ENCODE assay signal across 8 mouse cellular contexts in the genomic region with DNA sequence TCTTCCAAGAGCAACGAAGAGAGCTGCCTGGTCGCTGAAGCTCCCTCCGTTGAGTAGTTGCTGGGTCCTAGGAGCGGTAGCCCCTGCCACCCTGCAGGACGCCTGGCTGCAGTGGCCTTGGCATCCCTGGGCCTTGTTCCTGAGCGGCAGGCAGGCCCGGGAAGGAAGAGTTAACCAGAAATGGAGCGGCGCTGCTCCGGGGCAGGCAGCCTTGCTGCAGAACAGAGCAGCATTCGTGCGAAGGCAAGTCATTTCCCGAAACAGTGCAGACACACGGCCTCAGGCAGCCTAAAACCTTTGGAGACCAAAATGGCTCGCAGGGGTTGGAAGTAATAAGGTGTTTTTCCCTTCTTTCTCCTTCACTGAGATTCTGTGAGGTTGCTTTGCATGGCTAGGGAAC. TPM values are rescaled to one million over a fixed set of nuclear protein-coding genes. Genes with fewer than 3 reads are reported as not detected.
DNase-seq lines count a peak whose midpoint lies in the region; ATAC-seq and TF ChIP-seq lines count a peak whose summit lies in the region.

No protein-coding gene starts in this region.

- H3K4me2 ChIP-seq in stomach, postnatal 0 days (replicated peaks; ENCODE audit: low read depth): no peak overlapping the region

- H3K36me3 ChIP-seq in stomach, postnatal 0 days (ENCODE audit: control insufficient read depth, insufficient read depth, low read length): no peaks in the 10 kb centered on the region

- peak; percentile 10 to 15 for DNase-seq in cerebellum, postnatal 36 days
- no peak for DNase-seq in cerebellum, adult 9-11 months
- DNase-seq in right cerebral cortex, postnatal 10 days (ENCODE audit: low spot score in 2 of 2): peak; percentile 31 to 36
- DNase-seq in right cerebral cortex, postnatal 36 days (ENCODE audit: low spot score in 2 of 2): no peak
- peak; percentile 27 for DNase-seq in kidney, postnatal 14 days
- DNase-seq in stomach, postnatal 0 days (ENCODE audit: low spot score): no peak
- no peak for DNase-seq in thymus, postnatal 4 days
- no peak for DNase-seq in frontal cortex, postnatal 36 days (ENCODE audit: low spot score in 2 of 2)

- TF ChIP-seq CTCF in stomach, postnatal 0 days (IDR thresholded peaks at IDR 0.05; ENCODE audit: low read depth): no peak

- no peaks in the 10 kb centered on the region for H3K4me1 ChIP-seq in stomach, postnatal 0 days (replicated peaks; ENCODE audit: control insufficient read depth, insufficient read depth)

- H3K4me3 ChIP-seq in stomach, postnatal 0 days (ENCODE audit: low read depth, low read length): no peak overlapping the region

- 41% methylated on average over 15 of the region's 15 CpGs for WGBS in stomach, postnatal 0 days

- no peaks in the 10 kb centered on the region for H3K9me3 ChIP-seq in stomach, postnatal 0 days (ENCODE audit: control insufficient read depth, low read length)

- ATAC-seq in stomach, postnatal 0 days (ENCODE audit: low FRiP score, low TSS enrichment): no peak

- no peak for TF ChIP-seq EP300 in stomach, postnatal 0 days (optimal IDR thresholded peaks at IDR 0.05)

- H3K9ac ChIP-seq in stomach, postnatal 0 days (ENCODE audit: low read length): peak overlapping the region; percentile 13; the same call in 1 of the 2 replicates

- no peak overlapping the region for H3K27ac ChIP-seq in stomach, postnatal 0 days (replicated peaks)

- H3K27me3 ChIP-seq in stomach, postnatal 0 days (ENCODE audit: control insufficient read depth, insufficient read depth, low read length): no peaks in the 10 kb centered on the region

RNA-seq across cellular contexts. Expression of a gene that starts 50.5 kb away (rescaled TPM):
- 17.5 and 17.9 TPM in 2 replicates for polyA plus RNA-seq in stomach, postnatal 0 days (2015; fragmentation: Nextera tagmentation; extraction: Ambion mirVana)

Comparison
In these comparisons a context has a peak if more than half of its experiments do, and no peak if none do; other contexts are left out.
1. DNase-seq: peak in cerebellum, postnatal 36 days (2 of 2), right cerebral cortex, postnatal 10 days (2 of 2) and kidney, postnatal 14 days (single experiment); none in cerebellum, adult 9-11 months (single experiment), right cerebral cortex, postnatal 36 days (0 of 2), stomach, postnatal 0 days (single experiment), thymus, postnatal 4 days (single experiment) and frontal cortex, postnatal 36 days (0 of 2).